Comparison of ENCODE assay signal across 21 mouse cellular contexts in the genomic region with DNA sequence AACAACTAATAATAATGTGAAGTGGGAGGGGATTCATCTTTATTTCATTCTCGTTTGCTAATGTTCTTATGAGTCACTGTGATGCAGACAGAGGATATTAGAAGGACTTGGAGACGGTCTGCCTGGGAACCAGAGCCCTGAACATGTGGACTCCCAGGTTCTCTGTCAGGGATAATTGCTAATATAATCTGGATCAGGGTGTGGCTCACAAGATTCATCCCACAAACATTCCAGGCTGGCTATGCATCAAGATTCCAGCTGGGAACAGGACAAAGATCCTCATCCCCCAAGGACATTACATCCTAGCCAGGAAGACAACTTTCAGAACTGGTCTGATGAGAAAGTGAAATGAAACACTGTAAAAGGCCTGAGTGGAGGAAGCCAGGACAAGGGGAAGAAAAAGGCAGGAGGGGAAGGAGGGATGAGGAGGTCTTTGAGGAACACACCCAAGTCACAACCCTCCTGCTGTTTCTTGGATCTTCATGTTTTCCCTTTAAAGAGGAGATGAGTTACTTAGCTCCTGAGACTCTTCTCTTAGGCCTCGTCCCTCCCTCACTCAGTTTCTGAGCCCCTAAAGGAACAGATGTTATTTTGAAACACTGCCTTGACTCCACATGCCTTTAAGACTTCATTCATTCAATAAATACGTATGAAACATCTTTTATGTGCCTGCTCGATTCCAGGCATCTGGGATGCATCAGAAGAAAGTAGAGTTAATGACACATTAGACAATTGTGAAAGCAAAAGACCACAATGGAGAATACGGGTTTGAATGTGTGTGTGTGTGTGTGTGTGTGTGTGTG.
DNase-seq lines count a peak whose midpoint lies in the region; ATAC-seq and TF ChIP-seq lines count a peak whose summit lies in the region.
"Had no signal": no experiment of that assay in that cellular context is flagged by ENCODE, and none has a peak within 500 bp of the region (broad histone marks: within the 10 kb centered on the region; RNA-seq: fewer than 3 reads in every experiment).

No protein-coding gene starts in this region.

- no peak overlapping the region for H3K9ac ChIP-seq in heart, embryonic 11.5 days (ENCODE audit: low read depth, low read length)
- no peak overlapping the region for H3K9ac ChIP-seq in forebrain, embryonic 12.5 days
- H3K9ac ChIP-seq: embryonic facial prominence, embryonic 12.5 days; forebrain, embryonic 13.5 days; liver, postnatal 0 days; neural tube, embryonic 12.5 days had no signal

- H3K27me3 ChIP-seq in heart, embryonic 11.5 days (ENCODE audit: control insufficient read depth, insufficient read depth, low read length) = no peaks in the 10 kb centered on the region
- no peaks in the 10 kb centered on the region for H3K27me3 ChIP-seq in forebrain, embryonic 12.5 days
- H3K27me3 ChIP-seq: CH12.LX; forebrain, embryonic 13.5 days; neural tube, embryonic 12.5 days had no signal

- H3K4me1 ChIP-seq in heart, embryonic 11.5 days (ENCODE audit: control insufficient read depth, insufficient read depth, low read length) = no peaks in the 10 kb centered on the region
- H3K4me1 ChIP-seq in forebrain, embryonic 12.5 days = no peaks in the 10 kb centered on the region
- H3K4me1 ChIP-seq: embryonic facial prominence, embryonic 12.5 days; forebrain, embryonic 13.5 days; neural tube, embryonic 12.5 days had no signal

- H3K4me2 ChIP-seq in heart, embryonic 11.5 days = no peak overlapping the region
- no peak overlapping the region for H3K4me2 ChIP-seq in forebrain, embryonic 12.5 days
- H3K4me2 ChIP-seq: embryonic facial prominence, embryonic 12.5 days; forebrain, embryonic 13.5 days; neural tube, embryonic 12.5 days had no signal

- intact Hi-C loops in gastrocnemius, adult 2 months (cut with DNase I) = no loop called here

- no peak overlapping the region for H3K4me3 ChIP-seq in heart, embryonic 11.5 days (ENCODE audit: low read depth, low read length)
- no peak overlapping the region for H3K4me3 ChIP-seq in gastrocnemius, adult 2 months
- H3K4me3 ChIP-seq in forebrain, embryonic 12.5 days (replicated peaks) = no peak overlapping the region
- H3K4me3 ChIP-seq: embryonic facial prominence, embryonic 12.5 days; forebrain, embryonic 13.5 days; neural tube, embryonic 12.5 days had no signal

- ATAC-seq in heart, embryonic 11.5 days (replicated peaks; ENCODE audit: insufficient number of reproducible peaks, low FRiP score, low TSS enrichment) = no peak
- no peak for ATAC-seq in forebrain, embryonic 12.5 days (ENCODE audit: low FRiP score)
- ATAC-seq: forebrain, embryonic 13.5 days; hindbrain, postnatal 0 days; liver, postnatal 0 days had no signal

- 75% methylated on average over 6 of the region's 6 CpGs for WGBS in heart, embryonic 11.5 days (ENCODE audit: insufficient replicate concordance)
- 65% methylated on average over 6 of the region's 6 CpGs for WGBS in forebrain, embryonic 12.5 days

- DNase-seq in heart, postnatal 4 days = peak; percentile 14
- peak; percentile 27 for DNase-seq in R1 (ENCODE audit: low read depth, low spot score)
- DNase-seq in gastrocnemius, adult 2 months = peak; percentile 50
- DNase-seq in skeletal muscle tissue, adult 2 months (ENCODE audit: low read depth, low spot score) = peak; percentile 67
- no peak for DNase-seq in spleen, postnatal 10 days (ENCODE audit: low spot score in 2 of 2)
- DNase-seq: adrenal gland, postnatal 25 days; cerebellum, adult 2 months; kidney, adult 11 months; kidney, postnatal 14 days; layer of hippocampus, adult 9-11 months; liver; liver, postnatal 0 days; right cerebral cortex, postnatal 14 days had no signal

- H3K27ac ChIP-seq in heart, embryonic 11.5 days (ENCODE audit: low read depth, low read length) = no peak overlapping the region
- peak overlapping the region; percentile 46 for H3K27ac ChIP-seq in gastrocnemius, adult 2 months
- no peak overlapping the region for H3K27ac ChIP-seq in forebrain, embryonic 12.5 days
- H3K27ac ChIP-seq: embryonic facial prominence, embryonic 12.5 days; forebrain, embryonic 13.5 days; hindbrain, postnatal 0 days; neural tube, embryonic 12.5 days; stomach, postnatal 0 days had no signal

- TF ChIP-seq CTCF in gastrocnemius, adult 2 months (IDR thresholded peaks at IDR 0.05) = no peak

- H3K9me3 ChIP-seq in heart, embryonic 11.5 days (replicated peaks; ENCODE audit: control insufficient read depth, low read length) = no peaks in the 10 kb centered on the region
- no peaks in the 10 kb centered on the region for H3K9me3 ChIP-seq in forebrain, embryonic 12.5 days
- H3K9me3 ChIP-seq: embryonic facial prominence, embryonic 12.5 days; forebrain, embryonic 13.5 days; neural tube, embryonic 12.5 days had no signal

- H3K36me3 ChIP-seq in heart, embryonic 11.5 days (ENCODE audit: control insufficient read depth, insufficient read depth, low read length) = no peaks in the 10 kb centered on the region
- no peaks in the 10 kb centered on the region for H3K36me3 ChIP-seq in forebrain, embryonic 12.5 days (replicated peaks)
- H3K36me3 ChIP-seq: embryonic facial prominence, embryonic 12.5 days; neural tube, embryonic 12.5 days had no signal

Comparison
In these comparisons a context has a peak if more than half of its experiments do, and no peak if none do; other contexts are left out.
1. DNase-seq: peak in heart, postnatal 4 days (single experiment), R1 (single experiment), gastrocnemius, adult 2 months (single experiment) and skeletal muscle tissue, adult 2 months (single experiment); none in spleen, postnatal 10 days (0 of 2).